Mouse (Mus musculus) layer of hippocampus, adult 9-11 months (tissue): ENCODE measurements at regions not wholly inside any gene's neighbourhood (a gene's known extent, or its start where the extent isn't known, plus 50 kb on each side); places are given as distances from the start of the nearest gene placed in this dataset.

Source experiments
- DNase-seq: peaks from one replicate; pipeline ENCODE4 v3.0.0; 2022

DNA sequence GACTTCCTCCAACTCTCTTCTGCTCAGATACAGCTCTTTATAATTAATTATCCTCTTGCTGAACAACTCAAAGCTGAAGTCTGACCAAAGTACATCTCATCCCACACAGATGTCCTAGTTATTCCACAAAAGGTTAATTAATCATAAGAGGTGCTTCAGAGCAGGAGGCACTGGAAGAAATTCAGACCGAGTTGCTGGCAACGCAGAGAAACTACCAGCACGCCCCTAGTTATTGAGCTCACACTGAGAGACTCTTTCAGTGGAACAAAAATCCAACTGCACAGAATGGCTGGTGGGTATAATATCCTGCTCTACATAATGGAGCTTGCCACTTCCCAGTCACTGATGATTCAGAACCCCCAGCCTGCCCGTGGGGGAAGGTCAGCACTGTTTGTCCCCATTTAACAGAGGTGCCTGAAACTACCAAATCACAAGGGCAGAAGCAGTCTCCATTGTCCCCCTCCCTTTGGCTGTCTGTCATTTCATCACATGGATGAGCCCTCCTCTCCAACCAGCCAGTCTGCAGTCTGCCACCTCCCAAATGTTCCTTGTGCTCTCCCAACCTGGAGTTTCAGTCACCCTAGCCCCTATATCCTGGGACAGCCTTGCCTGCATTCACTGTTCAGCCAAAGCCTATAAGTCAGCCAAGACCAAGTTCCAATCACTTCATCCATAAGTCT lies 170.3 kb upstream of the Creb1 start:
- no peak for DNase-seq

- DNase-seq: no peak
These were observed 189.2 kb upstream of the Creb1 start for GRCm38 (mm10) chr1:64343268-64343667.

GRCm38 (mm10) chr1:64341596-64341995 lies 190.8 kb upstream of the Creb1 start:
- DNase-seq: peak; percentile 77

GRCm38 (mm10) chr1:64338575-64338961 lies 193.9 kb upstream of the Creb1 start:
- DNase-seq: no peak

- DNase-seq: no peak
These were observed 194.5 kb upstream of the Creb1 start for GRCm38 (mm10) chr1:64337619-64338574.

- DNase-seq: no peak
These were observed 200.9 kb upstream of the Creb1 start for GRCm38 (mm10) chr1:64331566-64331965.

DNA sequence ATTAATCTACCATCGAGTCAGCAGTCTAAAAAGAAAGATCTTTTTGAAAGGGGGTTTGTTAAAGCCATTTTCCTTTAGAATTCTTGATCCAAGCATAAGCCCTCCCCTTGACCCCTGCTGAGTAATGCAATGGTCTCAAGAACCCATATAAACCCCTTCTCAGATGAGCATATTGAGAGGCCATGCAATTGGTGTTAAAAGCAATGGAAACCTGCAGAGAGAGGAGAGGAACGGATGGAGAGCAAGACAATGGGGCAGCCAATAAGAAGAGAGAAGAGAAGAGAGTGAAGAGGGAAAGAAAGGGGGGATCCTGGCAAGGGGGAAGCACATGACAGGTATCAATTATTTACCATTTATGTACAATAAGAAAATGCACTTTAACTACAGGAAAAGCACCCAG lies 201.7 kb upstream of the Creb1 start:
- DNase-seq: no peak

DNA sequence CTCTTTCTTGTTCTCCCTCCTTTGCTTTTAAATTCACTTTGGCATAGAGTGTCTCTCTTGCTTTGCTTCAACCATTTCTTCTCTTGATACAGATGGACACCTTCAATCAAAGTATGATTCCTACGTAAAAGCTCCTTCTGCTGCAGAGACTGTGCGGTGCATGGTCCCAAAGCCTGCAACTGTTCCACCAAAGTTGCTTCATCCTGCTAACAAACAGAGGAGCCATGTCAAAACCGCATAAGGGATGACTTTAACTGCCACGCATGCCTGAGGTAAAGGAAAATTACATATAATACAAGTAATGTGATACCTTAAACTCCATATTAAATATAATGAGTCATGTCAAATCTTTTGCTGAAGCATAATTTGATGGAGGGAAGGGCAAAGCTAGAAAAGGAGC lies 200.1 kb upstream of the Klf7 start:
- no peak for DNase-seq

DNA sequence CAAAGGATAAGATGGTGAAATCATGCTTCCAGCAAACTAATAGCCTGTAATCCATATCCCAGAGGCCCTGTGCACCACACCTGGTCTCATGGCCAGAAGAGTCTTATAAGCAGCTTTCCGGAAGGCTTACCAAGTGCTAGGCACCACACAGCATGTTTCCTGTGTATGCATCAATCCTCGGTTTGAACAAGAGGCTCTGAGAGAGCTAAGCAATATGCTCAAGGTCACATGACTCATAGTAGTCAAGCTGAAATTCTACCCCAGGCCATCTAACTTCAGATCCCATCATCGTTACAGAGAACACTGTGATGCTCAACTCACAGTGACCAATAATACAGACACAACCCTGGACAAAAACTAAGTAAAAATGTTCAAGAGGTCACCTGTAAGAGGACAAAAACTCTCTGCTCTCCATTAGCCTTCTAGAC lies 197.1 kb upstream of the Klf7 start:
- no peak for DNase-seq

DNA sequence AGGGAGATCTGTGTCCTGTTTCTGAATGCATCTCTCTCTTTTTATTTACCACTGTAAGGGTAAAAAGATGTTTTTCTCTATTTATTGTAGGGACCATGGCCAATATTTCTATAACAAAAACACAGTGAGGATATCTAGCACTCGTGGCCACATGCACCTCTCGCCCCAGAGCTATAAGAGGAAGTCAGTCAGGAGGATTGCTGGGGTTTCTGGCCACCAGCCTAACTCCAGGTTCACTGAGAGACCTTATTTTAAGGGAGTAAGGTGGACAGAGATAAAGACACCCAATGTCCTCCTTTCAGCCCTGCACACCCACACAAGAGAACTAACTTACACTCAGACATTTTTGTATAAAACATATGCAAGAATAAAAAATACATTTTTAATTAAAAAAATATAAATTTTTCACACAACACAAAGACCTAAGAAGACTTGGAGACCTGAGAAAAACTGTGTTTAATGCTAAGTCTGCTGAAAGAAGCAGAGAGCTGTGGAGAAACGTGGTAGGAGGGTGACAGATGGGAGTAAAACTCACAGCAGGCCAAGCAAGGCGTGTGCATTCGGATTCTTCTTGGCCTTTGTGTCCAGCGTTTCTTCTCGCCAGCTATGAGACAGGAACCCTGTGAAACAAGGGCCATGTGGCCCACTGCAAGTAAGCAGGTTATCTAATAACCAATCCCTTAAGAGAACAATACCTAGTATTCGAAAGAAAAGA lies 196.5 kb upstream of the Klf7 start:
- DNase-seq: no peak

DNA sequence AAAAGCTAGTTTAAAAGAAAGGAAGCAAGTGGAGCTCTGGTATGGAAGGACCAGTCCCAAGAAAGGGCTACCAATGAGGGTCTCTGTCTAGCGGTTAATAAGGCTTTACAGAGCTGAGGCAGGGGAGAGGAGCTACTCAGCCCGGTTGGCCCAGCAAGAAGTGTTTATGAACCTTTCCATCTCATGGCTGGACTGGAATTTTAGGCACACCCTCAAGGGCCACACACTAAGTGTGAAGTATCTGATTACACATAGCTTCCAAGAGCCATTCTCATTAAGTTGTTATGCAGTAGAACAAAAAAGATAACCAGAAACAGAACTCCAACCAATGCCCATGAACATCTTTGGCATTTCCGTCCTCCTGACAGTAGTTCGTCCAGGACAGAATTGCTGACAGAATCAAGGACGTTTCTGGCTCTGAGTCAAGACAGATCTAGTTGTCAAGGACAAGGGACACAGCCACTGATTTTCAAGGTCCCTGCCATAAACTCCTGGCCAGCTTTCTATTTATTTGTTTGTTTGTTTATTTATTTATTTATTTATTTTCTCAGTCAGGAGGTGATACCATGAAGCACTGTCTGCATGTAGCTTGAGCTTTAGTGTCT lies 195.1 kb upstream of the Klf7 start:
- DNase-seq: no peak

DNA sequence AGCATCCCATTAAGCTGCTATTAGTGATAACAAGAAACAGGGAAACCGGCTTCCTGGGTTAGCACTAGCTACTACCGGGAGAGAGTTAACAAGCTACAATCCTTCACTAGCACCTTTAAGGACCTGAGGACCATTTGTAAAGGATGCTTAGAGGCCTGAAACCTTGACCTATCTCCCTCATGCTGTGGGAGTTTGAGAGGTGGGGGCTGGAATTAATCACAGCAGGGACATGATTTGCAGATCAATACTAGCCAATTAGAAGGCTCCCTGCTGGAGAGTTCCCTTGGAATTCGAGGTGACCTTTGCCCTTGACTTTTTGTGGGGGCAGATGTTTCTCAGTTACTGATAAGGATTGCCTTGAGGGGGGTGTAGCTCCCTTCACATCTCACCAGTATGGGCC lies 189.3 kb upstream of the Klf7 start:
- DNase-seq: no peak

DNA sequence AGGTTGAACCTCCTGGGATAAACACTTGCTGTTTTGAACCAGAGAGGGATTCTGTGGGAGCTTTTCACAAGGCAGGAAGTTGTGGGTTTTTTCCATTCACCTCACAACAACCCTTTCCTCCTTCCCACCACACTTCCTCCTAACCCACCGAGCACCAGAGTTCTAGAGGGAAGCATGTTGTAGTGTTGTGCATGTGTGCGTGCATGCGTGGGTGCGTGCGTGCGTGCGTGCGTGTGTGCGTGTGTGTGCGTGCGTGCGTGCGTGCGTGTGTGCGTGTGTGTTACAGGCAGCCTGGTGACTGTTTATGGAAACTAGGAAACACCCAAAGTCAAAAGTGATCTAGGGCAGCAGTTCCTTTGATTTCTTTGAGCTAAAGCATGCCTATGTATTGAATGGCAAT lies 186.5 kb upstream of the Klf7 start:
- DNase-seq: no peak

DNA sequence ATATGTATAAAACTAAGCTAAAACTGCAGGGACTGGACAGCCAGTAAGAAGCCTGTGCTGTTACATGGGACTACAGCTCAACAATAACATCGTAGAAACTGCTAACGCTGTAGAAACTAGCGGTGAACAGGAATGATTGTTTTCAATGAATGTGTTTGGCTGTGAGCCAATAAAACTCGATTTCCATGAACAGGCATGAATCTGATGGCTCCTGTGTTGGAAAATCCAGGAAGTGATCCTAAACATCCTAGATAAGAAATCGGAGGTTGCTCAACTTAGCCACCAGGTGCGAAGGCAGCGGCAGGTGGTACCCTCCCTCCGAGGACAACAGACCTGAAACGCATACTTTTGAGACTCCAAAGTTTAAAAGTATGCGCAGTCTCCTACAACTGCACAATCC lies 186.0 kb upstream of the Klf7 start:
- DNase-seq: no peak

DNA sequence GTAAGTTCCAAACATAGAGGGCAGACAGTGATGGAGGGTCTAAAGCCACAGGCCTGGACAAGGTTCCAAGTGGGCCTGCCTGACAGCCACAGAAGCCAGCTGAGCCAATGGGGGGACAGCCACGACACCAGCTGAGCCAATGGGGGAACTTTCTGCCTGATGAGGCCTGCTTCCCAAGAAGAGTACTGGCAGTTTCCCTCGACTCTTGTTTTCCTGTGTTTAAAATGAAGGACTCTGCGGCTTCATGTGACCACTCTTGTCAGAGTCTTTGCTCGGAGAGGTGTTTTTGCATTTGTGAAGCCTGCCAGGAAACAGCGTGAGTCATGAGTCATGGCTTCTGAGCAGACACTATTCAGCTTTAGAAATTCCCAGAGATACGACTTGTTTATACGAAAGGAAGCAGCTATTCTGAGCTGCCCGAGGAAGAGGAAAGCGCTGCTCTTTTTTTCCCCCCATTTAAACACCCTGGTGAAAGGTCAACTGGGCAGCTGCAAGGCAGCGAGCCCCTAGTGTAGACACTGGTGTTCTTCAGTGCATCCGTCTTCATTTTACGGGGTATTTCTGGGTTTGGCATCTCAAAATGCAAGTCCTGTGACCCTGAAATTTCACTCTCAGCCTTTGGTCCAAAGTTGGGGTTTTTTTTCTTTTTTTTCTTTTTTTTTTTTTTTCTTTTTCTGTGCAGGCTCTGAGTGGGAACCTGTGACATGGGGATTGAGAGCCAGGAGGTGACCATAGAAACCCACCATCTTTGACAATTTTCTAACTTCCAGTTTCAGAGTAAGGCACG lies 183.5 kb upstream of the Klf7 start:
- peak; percentile 64 for DNase-seq

GRCm38 (mm10) chr1:64302833-64303358 lies 180.8 kb upstream of the Klf7 start:
- DNase-seq: peak; percentile 65

DNA sequence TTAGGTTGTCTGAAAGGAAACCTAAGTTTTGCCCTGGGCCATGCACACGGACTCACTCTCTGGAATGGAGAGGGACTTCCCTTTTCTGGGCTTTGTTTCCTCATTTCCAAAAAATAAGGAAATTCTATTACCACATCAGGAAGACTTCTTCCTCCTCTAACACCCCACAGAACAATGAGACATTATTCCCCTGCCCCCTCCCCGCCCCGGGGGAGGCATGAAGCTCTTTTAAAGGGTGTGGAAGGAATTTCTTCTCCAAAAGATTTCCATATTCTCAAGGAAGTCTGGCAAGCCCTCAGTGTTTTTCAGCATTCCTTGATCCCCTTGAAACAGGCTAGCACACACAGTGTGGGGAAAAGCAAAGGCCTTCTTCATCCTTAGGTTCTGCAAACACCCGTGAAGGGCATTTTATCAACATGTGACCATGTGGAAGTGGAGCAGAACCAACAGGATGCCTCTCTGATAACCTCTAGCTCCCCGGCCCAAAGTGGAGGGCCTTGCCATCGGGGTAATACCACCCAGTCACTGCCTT lies 179.5 kb upstream of the Klf7 start:
- DNase-seq: no peak

DNA sequence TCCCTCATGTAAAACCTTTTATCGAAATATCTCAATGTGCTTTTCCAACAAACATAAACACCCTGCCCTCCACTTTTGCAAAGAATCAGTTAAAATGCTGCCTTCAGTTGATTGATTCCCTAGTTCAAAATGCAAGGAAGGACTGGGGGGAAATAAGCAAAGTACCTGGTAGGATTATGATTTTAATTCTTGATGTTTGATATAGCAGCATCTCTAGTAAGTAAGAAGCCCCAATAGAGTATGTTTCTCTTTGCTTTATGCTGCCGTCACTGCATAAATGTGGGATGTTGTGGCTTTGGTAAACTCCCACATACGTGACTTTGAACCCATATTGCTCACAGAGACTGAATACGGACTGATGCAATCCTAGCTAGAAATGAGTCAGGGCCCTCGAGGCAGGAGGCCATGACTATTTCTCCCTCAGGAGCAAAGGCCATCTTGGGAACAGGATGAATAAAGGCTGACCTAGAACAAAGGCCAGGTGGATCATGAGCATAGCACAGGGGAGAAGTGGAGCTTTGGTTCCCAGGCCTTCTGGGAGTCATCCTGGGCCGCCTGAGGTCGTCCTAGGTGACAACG lies 179.0 kb upstream of the Klf7 start:
- DNase-seq: no peak

GRCm38 (mm10) chr1:64298950-64299349 lies 176.9 kb upstream of the Klf7 start:
- DNase-seq: no peak

DNA sequence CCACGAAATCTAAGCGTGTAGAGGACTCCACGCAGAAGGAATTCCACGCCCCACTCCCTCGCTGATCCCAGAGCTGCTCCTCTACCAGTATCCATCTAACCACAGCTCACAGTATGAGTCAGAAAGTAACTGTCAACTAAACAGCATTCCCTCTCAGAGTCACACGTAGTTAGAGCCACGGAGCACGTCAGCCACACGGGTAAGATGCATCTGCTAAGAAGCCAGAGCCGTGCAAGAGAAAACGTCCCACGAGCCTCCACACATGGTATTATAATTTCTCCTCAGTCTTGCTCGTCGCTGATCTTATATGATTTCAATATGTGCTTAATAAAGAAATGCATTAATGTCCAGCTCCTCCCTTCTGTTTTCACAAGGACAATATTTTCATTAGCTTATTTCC lies 176.1 kb upstream of the Klf7 start:
- DNase-seq: no peak

- DNase-seq: no peak
These were observed 175.3 kb upstream of the Klf7 start for GRCm38 (mm10) chr1:64297343-64297742.
